Mouse (Mus musculus): ENCODE measurements at regions not wholly inside any gene's neighbourhood (a gene's known extent, or its start where the extent isn't known, plus 50 kb on each side); places are given as distances from the start of the nearest gene placed in this dataset.

DNA sequence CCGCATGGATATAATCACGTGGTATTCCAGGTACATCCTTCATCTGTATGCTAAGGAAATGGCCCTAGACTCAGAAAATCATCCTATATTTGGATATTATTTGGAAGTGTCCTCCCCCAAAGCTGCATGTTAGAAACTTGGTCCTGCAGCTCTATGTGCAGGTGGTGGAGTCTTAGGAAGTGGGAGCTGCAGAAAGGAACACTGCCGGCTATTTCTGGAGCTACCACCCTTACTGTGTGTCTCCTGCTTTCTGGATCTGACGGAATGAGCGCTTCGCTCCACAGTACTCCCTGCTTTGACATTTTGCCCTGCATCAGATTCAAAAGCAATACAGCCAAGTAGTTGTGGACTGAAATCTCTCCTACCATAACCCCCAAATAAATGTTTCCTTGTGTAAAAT, 306.8 kb upstream of the Pou3f3 start:
- no peaks in the 10 kb centered on the region for H3K27me3 ChIP-seq
- DNase-seq (ENCODE audit: low read depth, low spot score) = no peak
- in situ Hi-C loops (cut with MboI; ENCODE audit: low pct_unique_long_range_greater_than_20kb) = no loop called here
- POLR2A ChIA-PET = interaction anchor here (0.6 kb wide), 1 partner anchor 83 kb away, joined by 6 read pairs; no protein-coding TSS in a partner anchor
- TF ChIP-seq CTCF (IDR thresholded peaks at IDR 0.05) = no peak
- CTCF ChIA-PET = interaction anchor here (1.4 kb wide), 1 partner anchor 13 kb away, joined by 3 read pairs; no protein-coding TSS in a partner anchor
- no peak for ATAC-seq

- ChIA-PET POLR2A (no interaction called here), CTCF (no interaction called here)
- no peak for ATAC-seq
- no peak for DNase-seq (ENCODE audit: low read depth, low spot score)
- peaks cover 7% of the 10 kb centered on the region for H3K27me3 ChIP-seq
- TF ChIP-seq CTCF (IDR thresholded peaks at IDR 0.05) = no peak
- in situ Hi-C loops (cut with MboI; ENCODE audit: low pct_unique_long_range_greater_than_20kb) = no loop called here
Measured at GRCm38 (mm10) chr1:42395651-42396260, 299.8 kb upstream of the Pou3f3 start.

GRCm38 (mm10) chr1:42398461-42399154, 297.0 kb upstream of the Pou3f3 start:
- ChIA-PET POLR2A (no interaction called here), CTCF (no interaction called here)
- in situ Hi-C loops (cut with MboI; ENCODE audit: low pct_unique_long_range_greater_than_20kb) = no loop called here
- DNase-seq (ENCODE audit: low read depth, low spot score) (no peak), ATAC-seq (no peak)
- no peak for TF ChIP-seq CTCF (IDR thresholded peaks at IDR 0.05)
- H3K27me3 ChIP-seq = peaks cover 15% of the 10 kb centered on the region

DNA sequence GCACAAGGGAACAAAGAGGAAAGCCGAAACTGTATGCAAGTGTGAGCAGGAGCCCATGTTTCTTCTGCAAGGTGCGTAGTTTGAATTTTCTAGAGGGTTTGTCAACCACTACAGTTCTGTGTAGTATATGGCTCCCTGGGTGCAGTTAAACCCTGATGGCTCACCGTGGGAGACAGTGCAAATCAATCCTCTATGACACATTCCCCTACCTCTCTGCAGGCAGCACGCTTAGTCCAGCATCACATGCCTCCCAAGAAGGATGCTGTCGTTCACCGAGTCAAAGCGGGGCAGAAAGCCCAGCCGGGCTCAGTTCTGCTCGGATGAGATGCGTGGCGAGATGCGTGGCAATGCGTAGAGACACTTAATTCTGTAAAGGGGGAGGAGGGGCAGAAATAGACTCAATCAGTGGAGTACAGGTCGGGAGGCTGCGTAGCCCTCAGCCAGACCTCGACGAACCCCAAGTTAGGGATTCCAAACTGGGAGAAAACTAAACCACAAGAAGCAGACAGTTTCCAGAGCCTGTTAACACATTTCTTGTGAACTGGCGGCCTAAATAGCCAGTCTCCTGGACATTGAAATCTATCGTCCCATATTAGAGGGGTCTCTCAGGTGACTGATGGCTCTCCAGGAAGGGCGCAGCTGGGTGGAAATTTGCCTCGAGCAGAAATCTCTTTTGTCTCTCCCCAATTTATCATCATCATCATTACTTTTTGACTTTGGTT, 279.6 kb upstream of the Pou3f3 start:
- CTCF ChIA-PET = no interaction called here

GRCm38 (mm10) chr1:42416539-42417218, 278.9 kb upstream of the Pou3f3 start:
- ATAC-seq (no peak), DNase-seq (ENCODE audit: low read depth, low spot score) (no peak)
- ChIA-PET CTCF (no interaction called here), POLR2A (interaction anchor here (0.7 kb wide), 1 partner anchor 386 kb away, joined by 4 read pairs; no protein-coding TSS in a partner anchor)
- in situ Hi-C loops (cut with MboI; ENCODE audit: low pct_unique_long_range_greater_than_20kb) = no loop called here
- peaks cover 12% of the 10 kb centered on the region for H3K27me3 ChIP-seq
- TF ChIP-seq CTCF (IDR thresholded peaks at IDR 0.05) = no peak

More for the DNA sequence above, 279.6 kb upstream of the Pou3f3 start:
- DNase-seq (ENCODE audit: low read depth, low spot score) = no peak
- POLR2A ChIA-PET = no interaction called here
- no peak for TF ChIP-seq CTCF (IDR thresholded peaks at IDR 0.05)
- H3K27me3 ChIP-seq = peaks cover 12% of the 10 kb centered on the region
- in situ Hi-C loops (cut with MboI; ENCODE audit: low pct_unique_long_range_greater_than_20kb) = no loop called here
- no peak for ATAC-seq

GRCm38 (mm10) chr1:42417815-42418214, 277.8 kb upstream of the Pou3f3 start:
- no peak for TF ChIP-seq CTCF (IDR thresholded peaks at IDR 0.05)
- no peak for DNase-seq (ENCODE audit: low read depth, low spot score)
- in situ Hi-C loops (cut with MboI; ENCODE audit: low pct_unique_long_range_greater_than_20kb) = no loop called here
- ATAC-seq = no peak
- POLR2A ChIA-PET = no interaction called here
- H3K27me3 ChIP-seq = peaks cover 12% of the 10 kb centered on the region
- CTCF ChIA-PET = no interaction called here

GRCm38 (mm10) chr1:42418233-42418632, 277.3 kb upstream of the Pou3f3 start:
- no peak for DNase-seq (ENCODE audit: low read depth, low spot score)
- H3K27me3 ChIP-seq = peaks cover 15% of the 10 kb centered on the region
- ATAC-seq = no peak
- in situ Hi-C loops (cut with MboI; ENCODE audit: low pct_unique_long_range_greater_than_20kb) = no loop called here
- TF ChIP-seq CTCF (IDR thresholded peaks at IDR 0.05) = no peak
- CTCF ChIA-PET = no interaction called here
- POLR2A ChIA-PET = no interaction called here

DNA sequence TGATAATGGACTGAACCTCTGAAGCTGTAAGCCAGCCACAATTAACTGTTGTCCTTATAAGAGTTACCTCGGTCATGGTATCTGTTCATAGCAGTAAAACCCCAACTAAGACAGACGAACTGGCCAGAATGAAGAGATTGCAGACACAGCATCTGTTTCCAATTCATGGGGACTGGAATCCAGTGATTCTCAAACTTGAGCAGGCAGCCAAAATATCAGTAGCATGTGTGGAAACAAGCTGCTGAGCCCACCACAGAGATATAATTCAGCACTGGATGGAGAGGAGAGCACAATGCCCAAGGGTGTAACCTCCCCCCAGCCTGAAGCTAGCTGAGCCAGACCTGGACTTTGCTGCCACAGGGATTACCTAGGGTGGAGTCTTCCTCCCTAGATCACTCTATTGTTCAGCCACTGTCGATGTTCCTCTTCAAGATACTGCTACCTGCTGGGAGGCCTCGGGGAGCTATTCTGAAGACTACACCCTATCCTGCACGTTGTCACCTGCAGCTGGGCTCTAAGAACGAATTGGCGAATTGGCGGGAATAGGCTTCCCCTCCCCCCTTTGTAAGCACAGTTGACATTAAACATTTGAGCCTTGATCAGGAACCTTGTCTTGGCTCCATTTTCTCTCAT, 259.1 kb upstream of the Pou3f3 start:
- CTCF ChIA-PET = no interaction called here
- ATAC-seq (no peak), DNase-seq (ENCODE audit: low read depth, low spot score) (no peak)
- in situ Hi-C loops (cut with MboI; ENCODE audit: low pct_unique_long_range_greater_than_20kb) = no loop called here
- TF ChIP-seq CTCF (IDR thresholded peaks at IDR 0.05) = no peak
- POLR2A ChIA-PET = no interaction called here
- H3K27me3 ChIP-seq = no peaks in the 10 kb centered on the region

DNA sequence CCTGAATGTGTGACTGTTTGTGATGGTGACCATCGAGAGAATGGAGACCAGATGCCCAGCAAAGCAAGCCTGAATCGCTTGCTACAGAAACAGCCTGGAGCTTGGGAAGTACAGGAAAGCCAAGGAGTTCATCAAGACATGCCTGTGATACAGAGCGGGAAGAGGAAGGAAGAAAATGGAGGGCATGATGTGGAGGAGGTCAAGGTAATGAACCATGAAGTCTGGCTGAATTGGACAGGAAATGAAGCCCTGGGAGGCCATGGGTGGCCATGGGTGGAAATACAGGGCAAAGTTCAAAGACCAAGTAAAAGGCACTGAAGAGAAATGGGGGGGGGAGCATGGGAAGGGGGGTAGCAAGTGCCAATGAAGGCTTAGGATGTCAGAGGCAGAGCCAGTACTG, 227.2 kb upstream of the Pou3f3 start:
- ChIA-PET POLR2A (no interaction called here), CTCF (no interaction called here)
- DNase-seq (ENCODE audit: low read depth, low spot score) (no peak), ATAC-seq (no peak)
- peaks cover 10% of the 10 kb centered on the region for H3K27me3 ChIP-seq
- in situ Hi-C loops (cut with MboI; ENCODE audit: low pct_unique_long_range_greater_than_20kb) = no loop called here
- no peak for TF ChIP-seq CTCF (IDR thresholded peaks at IDR 0.05)

DNA sequence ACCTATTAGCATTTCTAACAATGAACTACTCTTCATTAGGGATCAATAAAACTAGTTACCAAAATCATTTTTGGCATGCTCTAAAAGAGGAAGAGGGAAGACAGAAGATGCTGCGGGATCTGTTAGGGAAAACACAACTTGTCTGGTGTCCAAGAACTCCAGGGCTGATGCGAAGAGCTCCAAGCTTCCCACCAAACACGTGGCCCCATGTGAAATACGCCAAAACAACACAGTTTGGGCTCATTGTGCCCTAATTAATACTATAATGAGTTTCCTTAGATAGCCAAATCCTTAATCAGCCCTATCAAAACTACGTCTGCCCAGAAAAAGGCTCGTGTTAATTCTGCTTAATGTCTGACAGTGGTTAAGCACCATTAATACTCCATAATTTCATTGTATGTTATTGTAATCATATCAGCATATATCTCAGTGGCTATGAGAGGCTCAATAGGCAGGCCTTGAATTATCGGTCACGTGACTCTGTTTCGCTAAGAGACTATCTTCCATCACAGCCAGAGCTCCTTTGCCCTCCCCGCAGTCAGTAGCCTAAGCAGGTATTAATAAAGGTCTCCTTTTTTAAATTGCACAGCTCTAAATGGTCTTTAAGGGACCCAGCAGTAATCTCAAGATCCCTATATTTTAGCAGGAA, 223.6 kb upstream of the Pou3f3 start:
- peaks cover 4% of the 10 kb centered on the region for H3K27me3 ChIP-seq
- ChIA-PET POLR2A (interaction anchor here (0.7 kb wide), 1 partner anchor 66 kb away, joined by 7 read pairs; no protein-coding TSS in a partner anchor), CTCF (no interaction called here)
- DNase-seq (ENCODE audit: low read depth, low spot score) (no peak), ATAC-seq (no peak)
- in situ Hi-C loops (cut with MboI; ENCODE audit: low pct_unique_long_range_greater_than_20kb) = no loop called here
- no peak for TF ChIP-seq CTCF (IDR thresholded peaks at IDR 0.05)

Measured in Patski (cell line).